Mouse (Mus musculus) heart, postnatal 0 days (tissue): ENCODE results near the gene Syt16.

ENCODE experiments used
- CTCF ChIP-seq: IDR thresholded peaks from 2 replicates; pipeline ENCODE4 v1.5.1; 2016; ENCODE audit warnings: antibody characterized with exemption, control low read depth, low read depth
- EP300 ChIP-seq: IDR thresholded peaks from 2 replicates; pipeline ENCODE4 v1.6.1; 2016; ENCODE audit warnings: antibody characterized with exemption, low read depth

GRCm38 (mm10) chr12:74236191-74236590 lies 238.7 kb downstream of the Syt16 start:
- TF ChIP-seq CTCF (no peak), EP300 (no peak)
